Mouse (Mus musculus) kidney, adult 2 months (tissue): ENCODE results near the gene Dicer1. TPM values are rescaled to one million over a fixed set of nuclear protein-coding genes. Genes with fewer than 3 reads are reported as not detected.

ENCODE experiments used
- DNase-seq: peaks from one replicate; pipeline ENCODE4 v3.0.0; 2021
- H3K27ac ChIP-seq: fragments of 200-500 bp; 2 replicates; pipeline ENCODE4 v1.5.1; 2012; ENCODE audit warnings: low read depth, low read length, control low read depth, inconsistent platforms; ENCODE audit not compliant: insufficient read depth
- H3K27me3 ChIP-seq: fragments of 200-500 bp; replicated peaks from 2 replicates; pipeline ENCODE4 v1.6.1; 2012; ENCODE audit warnings: mild to moderate bottlenecking, moderate library complexity, low read length, inconsistent platforms; ENCODE audit not compliant: control insufficient read depth, insufficient read depth
- H3K36me3 ChIP-seq: fragments of 200-500 bp; 2 replicates; pipeline ENCODE4 v1.6.1; 2012; ENCODE audit warnings: mild to moderate bottlenecking, moderate library complexity, low read length, inconsistent platforms; ENCODE audit not compliant: control insufficient read depth, insufficient read depth
- H3K4me1 ChIP-seq: fragments of 200-500 bp; 2 replicates; pipeline ENCODE4 v1.6.1; 2011; ENCODE audit warnings: low read length; ENCODE audit not compliant: control insufficient read depth, insufficient read depth
- H3K4me3 ChIP-seq: fragments of 200-500 bp; 2 replicates; pipeline ENCODE4 v1.5.1; 2011; ENCODE audit warnings: mild to moderate bottlenecking, low read depth, low read length, control low read depth; ENCODE audit not compliant: insufficient read depth
- CTCF ChIP-seq: fragments of 200-500 bp; conservative IDR thresholded peaks from 2 replicates; pipeline ENCODE4 v1.5.1; 2011; ENCODE audit warnings: low read depth, mild to moderate bottlenecking, control low read depth, low read length, moderate library complexity, mixed read lengths; ENCODE audit not compliant: insufficient read depth, insufficient read length
- POLR2A ChIP-seq: fragments of 200-500 bp; IDR thresholded peaks from one replicate; pipeline ENCODE4 v1.6.1; 2011; ENCODE audit warnings: low read depth, low read length, control low read depth
- WGBS: fragments of 180-500 bp; shearing (Covaris S2); methylation state at CpG from one replicate; pipeline ENCODE4 v1.1.7; 2018; 5-methylcytosine and 5-hydroxymethylcytosine counted together
- polyA plus RNA-seq: library from polyadenylated mRNA; depleted of rRNA; stranded (reverse); fragments of >200 nt; gene quantifications from 2 replicates; pipeline ENCODE4 v1.2.3, GENCODE M21; 2012; rRNA removed

Dicer1 gene
- polyA plus RNA-seq, 1 experiment, result 9.0 TPM

GRCm38 (mm10) chr12:104642337-104642736 is 109.4 kb downstream of the Dicer1 start:
- DNase-seq, result peak; percentile 3
- H3K27me3 ChIP-seq, result no peaks in the 10 kb centered on the region
- 64% methylated on average over 7 of the region's 7 CpGs for WGBS
- H3K4me3 ChIP-seq, result no peak overlapping the region
- no peaks in the 10 kb centered on the region for H3K4me1 ChIP-seq
- H3K27ac ChIP-seq, result no peak overlapping the region
- H3K36me3 ChIP-seq, result no peaks in the 10 kb centered on the region
- TF ChIP-seq POLR2A (no peak), CTCF (no peak)

- Histone ChIP-seq H3K4me1 (no peaks in the 10 kb centered on the region), H3K36me3 (no peaks in the 10 kb centered on the region), H3K27me3 (peaks cover 3% of the 10 kb centered on the region; the same call in 1 of the 2 replicates), H3K4me3 (no peak overlapping the region), H3K27ac (no peak overlapping the region)
- no peak for TF ChIP-seq POLR2A
- no peak for TF ChIP-seq CTCF
- WGBS, result 91% methylated on average over 1 of the region's 1 CpGs
- DNase-seq, result no peak
Observed at GRCm38 (mm10) chr12:104640934-104641333, 110.8 kb downstream of the Dicer1 start.

GRCm38 (mm10) chr12:104638156-104638555 is 113.6 kb downstream of the Dicer1 start:
- Histone ChIP-seq H3K27ac (no peak overlapping the region), H3K4me3 (no peak overlapping the region), H3K36me3 (no peaks in the 10 kb centered on the region), H3K4me1 (no peaks in the 10 kb centered on the region), H3K27me3 (peaks cover 3% of the 10 kb centered on the region; the same call in 1 of the 2 replicates)
- TF ChIP-seq CTCF (no peak), POLR2A (no peak)
- 15% methylated on average over 8 of the region's 8 CpGs for WGBS
- peak; percentile 23 for DNase-seq

Other genes with a start within 250 kb of the Dicer1 start
- 20.5 and 21.3 TPM in 2 replicates for gene Clmn, start 113.1 kb upstream of the Dicer1 start, polyA plus RNA-seq